Mouse (Mus musculus): ENCODE results near the gene Cacnb3. TPM values are rescaled to one million over a fixed set of nuclear protein-coding genes. Genes with fewer than 3 reads are reported as not detected.
"Not testable (repeated sequence)": the region's sequence is repeated elsewhere in the genome, so short reads cannot be mapped to it uniquely, and the experiment has no call there.

The Cacnb3 gene
- total RNA-seq (2021) = 100 to 1,000 TPM; 267 to 278 TPM
- long read RNA-seq, experiment 1, partial matches to known transcripts = 38 of 50 reads
- long read RNA-seq, experiment 1, other reads (novel, unspliced or antisense) = 12 of 50 reads
- long read RNA-seq, experiment 2, partial matches to known transcripts = 18 of 37 reads
- long read RNA-seq, experiment 2, other reads (novel, unspliced or antisense) = 19 of 37 reads

- DNase-seq (ENCODE audit: low spot score in 2 of 2) = no peak
Measured at GRCm38 (mm10) chr15:98630540-98630939, at the start of gene Cacnb3. Gene Cacnb3, plus strand, starts transcription at chr15:98630840.

- DNase-seq (ENCODE audit: low spot score in 2 of 2) = no peak
Measured at GRCm38 (mm10) chr15:98582410-98582809, 48.2 kb upstream of the Cacnb3 start.

- DNase-seq (ENCODE audit: low spot score in 2 of 2) = no peak
Measured at GRCm38 (mm10) chr15:98582996-98583395, 47.6 kb upstream of the Cacnb3 start.

GRCm38 (mm10) chr15:98585421-98585820 lies 45.2 kb upstream of the Cacnb3 start:
- no peak for DNase-seq (ENCODE audit: low spot score in 2 of 2)

- not testable (repeated sequence) for DNase-seq (ENCODE audit: low spot score in 2 of 2)
Measured at GRCm38 (mm10) chr15:98586141-98586540, 44.5 kb upstream of the Cacnb3 start.

- no peak for DNase-seq (ENCODE audit: low spot score in 2 of 2)
Measured at GRCm38 (mm10) chr15:98587751-98588150, 42.9 kb upstream of the Cacnb3 start.

- no peak for DNase-seq (ENCODE audit: low spot score in 2 of 2)
Measured at GRCm38 (mm10) chr15:98589640-98590336, 40.9 kb upstream of the Cacnb3 start.

- DNase-seq (ENCODE audit: low spot score in 2 of 2) = no peak
Measured at GRCm38 (mm10) chr15:98591396-98591795, 39.2 kb upstream of the Cacnb3 start.

GRCm38 (mm10) chr15:98594193-98594592 lies 36.4 kb upstream of the Cacnb3 start:
- DNase-seq (ENCODE audit: low spot score in 2 of 2) = peak; percentile 55 to 62

- DNase-seq (ENCODE audit: low spot score in 2 of 2) = no peak
Measured at GRCm38 (mm10) chr15:98595049-98595448, 35.6 kb upstream of the Cacnb3 start.

GRCm38 (mm10) chr15:98596609-98597008 lies 34.0 kb upstream of the Cacnb3 start:
- DNase-seq (ENCODE audit: low spot score in 2 of 2) = no peak

- no peak for DNase-seq (ENCODE audit: low spot score in 2 of 2)
Measured at GRCm38 (mm10) chr15:98600036-98600709, 30.5 kb upstream of the Cacnb3 start.

GRCm38 (mm10) chr15:98601832-98602190 lies 28.8 kb upstream of the Cacnb3 start:
- no peak for DNase-seq (ENCODE audit: low spot score in 2 of 2)

GRCm38 (mm10) chr15:98602191-98602881 lies 28.3 kb upstream of the Cacnb3 start:
- DNase-seq (ENCODE audit: low spot score in 2 of 2) = no peak

- no peak for DNase-seq (ENCODE audit: low spot score in 2 of 2)
Measured at GRCm38 (mm10) chr15:98602921-98603458, 27.6 kb upstream of the Cacnb3 start.

- no peak for DNase-seq (ENCODE audit: low spot score in 2 of 2)
Measured at GRCm38 (mm10) chr15:98604041-98604575, 26.5 kb upstream of the Cacnb3 start.

GRCm38 (mm10) chr15:98606051-98606536 lies 24.5 kb upstream of the Cacnb3 start:
- DNase-seq (ENCODE audit: low spot score in 2 of 2) = no peak

- no peak for DNase-seq (ENCODE audit: low spot score in 2 of 2)
Measured at GRCm38 (mm10) chr15:98606739-98607138, 23.9 kb upstream of the Cacnb3 start.

- no peak for DNase-seq (ENCODE audit: low spot score in 2 of 2)
Measured at GRCm38 (mm10) chr15:98607557-98607956, 23.1 kb upstream of the Cacnb3 start.

GRCm38 (mm10) chr15:98608058-98608783 lies 22.4 kb upstream of the Cacnb3 start:
- no peak for DNase-seq (ENCODE audit: low spot score in 2 of 2)

Measured in left cerebral cortex, adult 18-20 months (tissue).